Mouse (Mus musculus) heart, embryonic 12.5 days (tissue): ENCODE measurements around the gene Btnl1. TPM values are rescaled to one million over a fixed set of nuclear protein-coding genes. Genes with fewer than 3 reads are reported as not detected.

ENCODE experiments used
- polyA plus RNA-seq: library from polyadenylated mRNA; unstranded; fragments of >200 nt; fragmentation: Nextera tagmentation; extraction: Ambion mirVana; gene quantifications from 2 replicates; pipeline ENCODE4 v1.2.1, GENCODE M21; 2016

The Btnl1 gene
- polyA plus RNA-seq, 1 experiment from 2014 or later, result not detected

Other genes starting within 250 kb of the Btnl1 start
- gene H2-DMb2, start 233.8 kb upstream of the Btnl1 start, polyA plus RNA-seq, result 0.21 TPM in 1 of 2 replicates, not detected in the other
- 0.33 and 0.41 TPM in 2 replicates for gene H2-DMb1, start 224.1 kb upstream of the Btnl1 start, polyA plus RNA-seq
- 1.1 TPM in 2 replicates for gene Tap1, start 189.6 kb upstream of the Btnl1 start, polyA plus RNA-seq
- gene Psmb9, start 189.4 kb upstream of the Btnl1 start, polyA plus RNA-seq, result 0.59 and 0.91 TPM in 2 replicates
- 1.9 and 2.0 TPM in 2 replicates for gene Psmb8, start 179.4 kb upstream of the Btnl1 start, polyA plus RNA-seq
- 1.3 and 1.7 TPM in 2 replicates for gene Tap2, start 173.6 kb upstream of the Btnl1 start, polyA plus RNA-seq
- 0.15 TPM in 1 of 2 replicates, not detected in the other for gene H2-Ob, start 138.2 kb upstream of the Btnl1 start, polyA plus RNA-seq
- gene H2-Ab1, start 119.4 kb upstream of the Btnl1 start, polyA plus RNA-seq, result 11.8 and 15.2 TPM in 2 replicates
- gene H2-Aa, start 89.3 kb upstream of the Btnl1 start, polyA plus RNA-seq, result 0.20 and 0.33 TPM in 2 replicates
- gene H2-Eb1, start 71.3 kb upstream of the Btnl1 start, polyA plus RNA-seq, result 1.4 and 2.6 TPM in 2 replicates
- not detected in 2 replicates for gene H2-Eb2, start 51.5 kb upstream of the Btnl1 start, polyA plus RNA-seq
- 0.09 TPM in 1 of 2 replicates, not detected in the other for gene Btnl2, start 22.3 kb upstream of the Btnl1 start, polyA plus RNA-seq
- gene BC051142, start 21.7 kb downstream of the Btnl1 start, polyA plus RNA-seq, result not detected in 2 replicates
- not detected in 2 replicates for gene Btnl4, start 100.2 kb downstream of the Btnl1 start, polyA plus RNA-seq
- gene Btnl6, start 140.2 kb downstream of the Btnl1 start, polyA plus RNA-seq, result not detected in 2 replicates
- 5.7 and 6.5 TPM in 2 replicates for gene Notch4, start 187.1 kb downstream of the Btnl1 start, polyA plus RNA-seq
- gene Gpsm3, start 212.7 kb downstream of the Btnl1 start, polyA plus RNA-seq, result 4.4 and 4.6 TPM in 2 replicates
- 13.0 and 13.2 TPM in 2 replicates for gene Pbx2, start 214.1 kb downstream of the Btnl1 start, polyA plus RNA-seq
- 3.8 TPM in 2 replicates for gene Ager, start 220.7 kb downstream of the Btnl1 start, polyA plus RNA-seq
- 123 and 126 TPM in 2 replicates for gene Rnf5, start 226.6 kb downstream of the Btnl1 start, polyA plus RNA-seq
- 52.5 and 52.8 TPM in 2 replicates for gene Agpat1, start 227.1 kb downstream of the Btnl1 start, polyA plus RNA-seq
- gene Egfl8, start 238.8 kb downstream of the Btnl1 start, polyA plus RNA-seq, result 0.30 and 0.57 TPM in 2 replicates